Mouse (Mus musculus) liver, adult 10 weeks (tissue): ENCODE measurements around the gene Cipc. TPM values are rescaled to one million over a fixed set of nuclear protein-coding genes. Genes with fewer than 3 reads are reported as not detected.

ENCODE experiments used
- polyA plus RNA-seq: library from polyadenylated mRNA; stranded (reverse); fragments of 350-450 nt; fragmentation: Illumina TruSeq; extraction: RNeasy Lipid Tissue Mini Kit (QIAGEN cat#74804); gene quantifications from one replicate; pipeline ENCODE4 v1.2.3, GENCODE M21; 2014; ENCODE audit warnings: low read depth, low replicate concordance

Cipc gene
- polyA plus RNA-seq: 17.1 TPM

GRCm38 (mm10) chr12:86946862-86947574 is at the start of gene Cipc:
Gene Cipc (plus strand): TSS chr12:86947043.

GRCm38 (mm10) chr12:86989890-86990754 is 43.3 kb downstream of the Cipc start, which contains the start of gene Zdhhc22:
Gene Zdhhc22 (minus strand): TSS chr12:86990430.

Other genes with a start within 250 kb of the Cipc start
- gene Angel1, start 220.6 kb upstream of the Cipc start, polyA plus RNA-seq: 0.58 TPM
- gene Lrrc74a, start 212.7 kb upstream of the Cipc start, polyA plus RNA-seq: not detected
- gene Irf2bpl, start 62.2 kb upstream of the Cipc start, polyA plus RNA-seq: 7.8 TPM
- not detected for gene Zdhhc22, start 43.4 kb downstream of the Cipc start, polyA plus RNA-seq
- not detected for gene Tmem63c, start 74.3 kb downstream of the Cipc start, polyA plus RNA-seq
- gene Ngb, start 155.5 kb downstream of the Cipc start, polyA plus RNA-seq: not detected
- gene Gstz1, start 200.1 kb downstream of the Cipc start, polyA plus RNA-seq: 949 TPM
- gene Pomt2, start 200.9 kb downstream of the Cipc start, polyA plus RNA-seq: 6.8 TPM